Mouse (Mus musculus) cerebellum, postnatal 36 days (tissue): ENCODE results near the gene F5.

Experiments used
- DNase-seq, 2 experiments: peaks; one replicate each; pipeline ENCODE4 v3.0.0; 2021 to 2022; ENCODE audit warnings: mixed read lengths in 2 of 2

F5 gene

GRCm38 (mm10) chr1:164151387-164152088 is at the start of gene F5:
TSS of gene F5 (plus strand) at chr1:164151838.
- no peak for DNase-seq

- DNase-seq = no peak
These were observed 41.9 kb upstream of the F5 start for GRCm38 (mm10) chr1:164109763-164110162.

DNA sequence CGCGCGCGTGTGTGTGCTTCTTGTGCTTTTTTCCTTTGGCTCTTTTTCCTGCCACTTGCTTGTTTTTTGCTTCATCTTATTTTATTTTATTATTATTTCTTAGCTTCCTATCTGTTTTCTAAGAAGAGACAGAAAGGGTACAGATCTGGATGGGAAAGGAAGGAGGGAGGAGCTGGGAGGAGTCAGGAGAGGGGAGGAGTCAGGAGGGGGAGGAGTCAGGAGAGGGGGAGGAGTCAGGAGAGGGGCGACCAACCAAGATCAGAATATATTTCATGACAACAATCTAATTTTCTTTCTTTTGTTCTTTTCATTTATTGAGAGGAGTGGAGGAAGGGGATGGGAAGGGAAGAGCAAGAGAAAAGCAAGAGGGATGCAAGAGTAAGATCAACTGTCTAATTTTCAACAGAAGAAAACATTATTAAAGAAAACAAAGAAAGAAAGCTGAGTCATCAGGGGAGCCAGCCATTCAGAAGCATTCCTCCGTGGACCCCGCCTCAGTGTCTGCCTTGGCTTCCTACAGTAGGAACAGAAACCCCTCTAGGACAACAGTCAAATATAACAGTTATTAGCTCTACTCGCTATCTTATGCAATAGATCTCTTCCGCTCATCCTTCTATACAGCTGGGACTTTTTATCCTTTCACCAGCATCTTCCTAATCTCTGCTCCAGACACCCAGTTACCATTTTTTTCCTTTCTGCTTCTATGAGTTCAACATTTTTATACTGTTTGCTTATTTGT is 40.9 kb upstream of the F5 start:
- DNase-seq = no peak

DNA sequence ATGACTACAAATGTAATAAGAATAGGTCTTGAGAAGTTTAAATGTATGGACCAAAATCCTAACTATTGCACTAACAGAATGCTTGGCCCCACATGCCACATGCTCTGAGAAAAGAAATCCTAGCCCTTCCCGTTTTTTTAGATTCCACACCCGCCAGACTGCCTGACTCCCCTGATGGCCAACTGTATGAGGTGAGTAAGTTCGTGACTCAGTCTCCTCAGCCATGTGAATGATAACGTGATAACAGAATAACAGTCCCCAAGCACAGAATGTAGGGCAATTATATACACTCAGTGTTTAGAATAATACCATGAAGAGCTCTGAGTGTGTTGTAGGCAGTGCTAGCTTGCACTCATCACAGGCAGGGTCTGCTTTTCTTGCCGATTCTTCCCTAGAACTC is 37.4 kb upstream of the F5 start:
- no peak for DNase-seq

DNA sequence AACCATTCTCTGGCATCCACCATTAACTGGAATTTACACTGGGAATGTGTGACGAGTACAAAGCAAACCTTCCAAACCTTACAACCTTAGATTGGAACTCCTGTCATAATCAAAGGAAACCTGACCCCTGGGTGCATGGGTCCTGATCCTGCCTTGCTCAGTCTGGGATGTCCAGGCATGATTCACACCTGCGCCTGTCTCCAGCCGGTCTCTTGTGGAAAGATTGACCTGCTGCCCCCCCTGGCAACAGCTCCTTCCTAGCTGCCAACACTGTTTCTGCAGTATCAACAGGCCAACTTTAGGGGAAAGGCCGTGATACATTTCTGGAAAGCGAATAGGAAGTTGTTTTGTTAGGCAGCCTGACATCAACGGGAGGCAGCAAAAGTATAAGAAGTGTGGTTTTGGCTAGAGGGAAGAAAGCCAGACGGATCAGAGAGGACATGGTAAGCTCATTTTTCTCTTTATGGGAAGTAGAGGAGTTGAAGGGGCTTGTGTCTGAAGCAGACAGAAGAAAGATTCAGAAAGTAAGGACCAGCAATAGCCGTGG is 36.6 kb upstream of the F5 start, which contains the start of gene Selp:
Gene Selp (plus strand): TSS at position 318 of the 547 bp plus-strand sequence.
- DNase-seq = no peak

GRCm38 (mm10) chr1:164115647-164116046 is 36.0 kb upstream of the F5 start:
- no peak for DNase-seq

- no peak for DNase-seq
These were observed 33.8 kb upstream of the F5 start for GRCm38 (mm10) chr1:164117869-164118268.

- DNase-seq = no peak
These were observed 31.5 kb upstream of the F5 start for GRCm38 (mm10) chr1:164119892-164120776.

DNA sequence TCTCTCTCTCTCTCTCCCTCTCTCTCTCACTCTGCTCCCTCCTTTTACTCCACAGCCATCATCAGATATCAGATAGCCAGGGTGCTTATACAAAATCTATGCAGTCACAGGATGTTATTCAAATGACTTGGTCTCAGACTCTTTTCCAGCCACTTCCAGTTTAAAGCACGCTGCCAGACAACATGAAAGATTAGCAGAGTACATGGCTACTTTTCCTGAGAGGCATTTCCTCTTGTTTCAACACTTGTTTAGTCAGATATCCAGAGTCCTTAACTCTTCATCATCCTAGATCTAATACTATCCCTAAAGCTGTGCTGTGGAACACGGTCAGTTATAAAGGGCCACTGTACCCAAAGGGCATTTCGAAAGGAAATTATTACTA is 30.9 kb upstream of the F5 start:
- no peak for DNase-seq

DNA sequence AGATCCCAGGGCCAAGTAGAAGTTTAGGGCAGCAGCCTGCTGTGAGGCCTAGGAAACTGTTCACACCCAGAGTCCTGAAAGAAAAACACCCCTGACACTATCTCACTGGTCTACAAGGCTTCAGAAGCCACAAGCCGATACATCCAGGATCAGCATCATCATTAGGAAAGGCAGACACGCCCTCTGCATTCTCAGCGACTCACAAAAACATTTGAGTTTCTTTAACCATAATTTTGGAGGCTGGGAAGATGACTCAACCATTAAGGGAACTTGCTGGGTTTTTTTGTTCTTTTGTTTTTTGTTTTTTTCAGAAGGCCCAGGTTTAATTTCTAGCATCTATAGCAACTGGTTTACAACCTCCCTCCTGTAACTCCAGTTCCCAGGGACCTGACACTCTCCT is 27.8 kb upstream of the F5 start:
- DNase-seq = no peak

- no peak for DNase-seq
These were observed 21.6 kb upstream of the F5 start for GRCm38 (mm10) chr1:164130013-164130412.

DNA sequence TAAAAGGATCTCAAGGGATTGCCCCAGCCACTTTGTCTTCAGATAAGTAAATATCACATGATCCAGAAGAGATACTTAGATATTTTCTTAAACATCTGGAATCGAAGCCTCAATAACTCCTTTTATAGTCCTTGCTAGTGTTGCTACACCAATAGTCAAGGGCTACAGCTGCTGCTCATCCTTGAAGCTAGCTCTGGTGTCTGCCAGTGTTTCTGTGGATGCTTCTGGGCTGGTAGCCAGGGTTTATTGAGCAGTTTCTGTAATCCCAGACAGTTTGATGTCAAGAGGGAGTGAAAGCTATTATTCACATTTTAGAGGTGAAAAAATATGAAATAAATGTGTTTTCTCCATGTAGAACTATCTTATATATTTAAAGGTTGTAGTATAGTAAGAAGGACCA is 19.0 kb upstream of the F5 start:
- DNase-seq = no peak

DNA sequence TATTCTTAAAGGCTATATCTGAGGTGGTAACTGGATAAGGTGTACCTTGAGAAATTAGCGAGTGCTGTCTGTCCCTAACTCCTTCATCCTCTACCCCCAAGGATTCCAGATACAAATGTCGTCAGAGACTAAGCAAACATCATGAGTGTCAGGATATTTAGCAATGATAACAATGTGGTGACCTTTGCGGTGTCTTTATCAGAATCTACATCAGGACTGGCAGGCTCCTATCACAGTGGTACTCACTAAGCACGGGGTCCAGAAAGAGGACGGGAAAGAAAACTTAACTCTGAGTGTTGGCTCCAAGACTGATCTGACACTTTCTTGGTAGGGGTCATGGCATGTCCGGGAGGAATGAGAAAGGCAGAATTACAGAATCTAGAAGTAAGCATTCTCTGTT is 17.5 kb upstream of the F5 start:
- DNase-seq = no peak

DNA sequence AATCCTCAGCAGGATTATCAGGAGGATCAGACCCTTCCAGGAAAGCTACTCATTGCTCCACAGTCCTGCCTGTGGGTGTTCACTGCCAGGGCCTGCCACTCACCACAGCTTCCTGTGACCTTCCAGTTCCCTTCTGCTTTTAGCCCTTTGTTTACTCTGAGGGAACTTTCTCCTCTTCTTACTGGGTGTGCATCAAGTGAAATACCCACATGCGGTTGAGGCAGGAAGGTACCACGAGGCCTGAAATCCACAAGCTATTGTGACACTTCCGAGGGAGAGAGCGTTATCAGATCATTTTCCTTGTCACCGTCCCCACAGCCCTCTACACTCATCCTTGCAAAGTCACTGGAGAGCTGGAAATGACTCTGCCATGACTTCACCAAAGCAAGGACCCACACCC is 16.3 kb upstream of the F5 start:
- DNase-seq = no peak

DNA sequence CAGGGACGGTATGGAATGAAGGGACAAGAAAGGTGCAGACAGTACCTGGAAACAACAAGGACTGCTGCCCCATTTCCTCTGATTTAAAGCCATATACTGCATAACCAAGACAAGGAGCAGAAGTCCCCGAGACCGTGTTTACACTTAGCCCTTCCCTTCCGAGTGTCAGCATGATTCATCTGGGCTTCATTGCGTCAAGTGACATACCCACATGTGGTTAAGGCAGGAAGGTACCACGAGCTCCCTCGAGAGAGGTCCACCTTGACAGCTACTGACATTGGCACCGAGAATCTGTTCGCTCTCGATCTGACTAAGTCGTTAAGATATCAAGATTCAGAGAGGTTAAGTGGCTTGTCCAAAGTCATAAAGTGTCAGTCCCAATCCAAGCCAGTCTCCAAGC is 15.7 kb upstream of the F5 start:
- DNase-seq = no peak

DNA sequence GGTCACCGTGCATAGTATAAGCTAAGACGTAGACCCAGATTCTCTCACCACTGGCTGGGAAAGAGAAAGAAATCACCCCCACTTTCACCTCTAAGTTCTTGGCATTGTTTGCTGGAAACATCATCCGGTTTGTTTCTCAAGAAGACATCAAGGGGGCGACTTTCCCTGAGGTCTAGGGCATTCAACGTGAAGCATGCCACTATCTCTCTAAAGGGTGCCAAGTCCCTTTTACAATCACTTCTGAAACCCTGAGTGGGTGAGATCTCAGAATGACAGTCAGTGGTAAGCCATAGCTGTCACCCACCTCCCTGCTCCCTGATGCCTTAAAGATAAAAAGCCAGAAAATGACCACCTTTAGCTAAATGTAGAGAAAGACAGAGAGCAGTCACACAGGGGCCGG is 15.0 kb upstream of the F5 start:
- DNase-seq = no peak

DNA sequence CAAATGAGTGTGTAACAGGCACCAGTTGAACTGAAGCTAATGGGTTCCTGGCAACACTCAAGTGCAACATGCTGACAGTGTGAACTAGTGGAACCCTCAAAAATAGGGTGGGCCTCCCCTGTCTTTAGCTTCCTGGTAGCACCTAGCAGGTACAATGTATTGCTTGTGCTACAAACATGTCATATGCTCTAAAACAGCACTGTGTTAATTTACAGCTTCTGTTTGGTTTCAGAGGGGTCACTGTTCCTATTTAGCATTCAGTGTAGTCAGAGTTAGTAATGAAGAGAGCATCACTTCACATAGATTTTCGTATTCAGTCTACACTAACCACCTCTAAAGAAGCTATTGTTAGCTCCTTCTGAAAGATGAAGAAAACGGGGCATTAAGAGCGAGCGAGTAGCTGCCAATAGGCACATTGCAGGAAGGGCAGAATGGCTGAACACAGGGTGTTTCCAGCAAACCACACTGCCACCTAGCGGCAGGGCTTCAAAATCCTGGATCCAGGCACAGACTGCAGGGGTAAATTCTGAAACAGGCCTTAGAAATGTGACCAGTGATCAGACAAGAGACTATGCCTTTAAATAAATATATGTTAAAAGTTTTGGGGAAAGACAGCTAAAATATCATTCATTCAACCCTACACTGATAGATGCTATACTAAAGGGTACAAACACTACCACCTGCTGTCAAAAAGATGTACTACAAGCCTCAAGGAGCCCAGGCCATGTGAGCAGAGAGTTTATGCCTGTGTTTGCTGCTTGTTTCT is 13.1 kb upstream of the F5 start:
- DNase-seq = peak; percentile 51 to 56

DNA sequence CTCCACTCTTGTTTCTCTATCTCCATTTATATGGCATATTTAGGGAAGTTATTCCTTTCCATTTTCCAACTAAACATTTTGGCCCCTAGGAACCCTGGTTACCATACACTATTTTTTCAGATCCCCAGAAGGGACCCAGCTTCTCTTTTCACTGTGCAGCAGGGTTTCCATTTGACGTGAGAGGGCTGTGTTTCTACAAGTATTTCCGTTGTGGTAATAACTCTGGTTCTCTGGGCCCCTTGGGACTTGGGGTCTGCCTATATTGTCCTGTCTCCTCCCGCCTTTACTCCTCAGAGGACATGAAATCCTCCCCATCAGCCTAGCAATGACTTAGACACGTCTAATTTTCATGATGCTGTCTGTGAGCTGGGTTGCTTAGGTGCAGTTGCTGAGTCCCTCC is 12.2 kb upstream of the F5 start:
- DNase-seq = no peak

- DNase-seq = no peak
These were observed 2.6 kb upstream of the F5 start for GRCm38 (mm10) chr1:164149083-164149482.

GRCm38 (mm10) chr1:164152836-164153235 is 1.2 kb downstream of the F5 start:
- no peak for DNase-seq

DNA sequence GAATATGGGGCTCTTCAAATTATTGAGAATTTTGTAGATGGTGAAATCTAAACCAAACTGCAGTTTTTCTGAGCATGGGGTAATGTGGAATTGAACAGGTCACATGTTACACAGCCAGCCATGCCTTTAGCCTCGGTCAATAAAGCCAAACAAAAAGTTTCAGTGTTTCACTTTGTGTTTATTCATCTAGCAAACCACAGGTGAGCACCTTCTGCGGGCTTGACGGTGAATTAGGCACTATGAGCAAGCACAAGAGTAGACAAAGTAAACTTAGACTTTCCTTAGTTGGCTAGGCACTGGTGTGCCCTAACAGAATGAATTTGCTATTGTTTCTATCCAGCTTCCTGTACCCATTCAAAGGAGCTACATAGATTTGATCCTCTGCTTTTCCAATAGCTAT is 3.3 kb downstream of the F5 start:
- no peak for DNase-seq

DNA sequence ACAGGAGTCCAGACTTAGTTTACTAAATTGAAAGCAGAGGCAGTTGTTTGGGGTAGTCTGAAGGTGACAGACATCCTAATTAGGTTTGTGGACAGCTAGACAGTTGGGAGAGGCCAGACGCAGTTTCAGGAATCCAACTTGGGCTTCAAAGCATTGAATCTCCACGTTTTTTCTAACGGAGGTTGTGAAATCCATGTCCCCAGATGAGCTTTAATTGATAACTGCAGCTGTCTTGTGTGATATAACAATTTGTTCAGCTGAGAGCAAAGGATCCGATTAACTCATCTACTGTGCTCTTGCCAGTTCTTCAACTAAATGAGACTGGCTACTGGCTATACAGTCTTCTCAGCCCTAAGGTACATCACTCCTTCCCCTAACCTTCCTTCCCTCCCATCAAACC is 6.9 kb downstream of the F5 start:
- DNase-seq = no peak

GRCm38 (mm10) chr1:164159781-164160180 is 8.1 kb downstream of the F5 start:
- DNase-seq = no peak
